Mouse (Mus musculus) heart, adult 18-20 months (tissue): ENCODE measurements around the gene Tmem151b. TPM values are rescaled to one million over a fixed set of nuclear protein-coding genes. Genes with fewer than 3 reads are reported as not detected.

Experiments
- DNase-seq, 2 experiments: peaks; one replicate each; pipeline ENCODE4 v3.0.0; 2021 to 2022; ENCODE audit warnings: mixed read lengths in 1 of 2
- total RNA-seq, 2 experiments: library from RNA; stranded (reverse); gene quantifications; 2 replicates each; pipeline ENCODE4 v1.2.3; 2021

Gene Tmem151b
- total RNA-seq, 2 experiments from 2014 or later, result 0.05 TPM; not detected in 1

- DNase-seq, result no peak
Measured at GRCm38 (mm10) chr17:45545278-45545961, 4.1 kb downstream of the Tmem151b start.

GRCm38 (mm10) chr17:45544873-45545277 is 4.6 kb downstream of the Tmem151b start:
- no peak for DNase-seq

GRCm38 (mm10) chr17:45544001-45544872 is 5.2 kb downstream of the Tmem151b start:
- no peak for DNase-seq

GRCm38 (mm10) chr17:45543115-45543514 is 6.4 kb downstream of the Tmem151b start:
- DNase-seq, result no peak

- no peak for DNase-seq
Measured at GRCm38 (mm10) chr17:45542705-45543104, 6.8 kb downstream of the Tmem151b start.

- DNase-seq, result no peak
Measured at GRCm38 (mm10) chr17:45542129-45542528, 7.3 kb downstream of the Tmem151b start.

GRCm38 (mm10) chr17:45539664-45540063 is 9.8 kb downstream of the Tmem151b start:
- no peak for DNase-seq

- DNase-seq, result no peak
Measured at GRCm38 (mm10) chr17:45538394-45538793, 11.1 kb downstream of the Tmem151b start.

GRCm38 (mm10) chr17:45536264-45536663 is 13.2 kb downstream of the Tmem151b start:
- DNase-seq, result no peak

- no peak for DNase-seq
Measured at GRCm38 (mm10) chr17:45532896-45533295, 16.6 kb downstream of the Tmem151b start.

GRCm38 (mm10) chr17:45530346-45530782 is 19.1 kb downstream of the Tmem151b start:
- no peak for DNase-seq

GRCm38 (mm10) chr17:45526571-45526970 is 22.9 kb downstream of the Tmem151b start:
- DNase-seq, result no peak

- DNase-seq, result no peak
Measured at GRCm38 (mm10) chr17:45524961-45525360, 24.5 kb downstream of the Tmem151b start.

- no peak for DNase-seq
Measured at GRCm38 (mm10) chr17:45523263-45523662, 26.2 kb downstream of the Tmem151b start, which contains the start of gene Tcte1. Tcte1 (plus strand) TSS chr17:45523434.

GRCm38 (mm10) chr17:45520136-45520535 is 29.3 kb downstream of the Tmem151b start:
- no peak for DNase-seq

GRCm38 (mm10) chr17:45518766-45519475 is 30.6 kb downstream of the Tmem151b start:
- no peak for DNase-seq

- no peak for DNase-seq
Measured at GRCm38 (mm10) chr17:45517549-45518215, 31.8 kb downstream of the Tmem151b start.

- no peak for DNase-seq
Measured at GRCm38 (mm10) chr17:45517135-45517534, 32.3 kb downstream of the Tmem151b start.

- DNase-seq, result peak; percentile 68 to 91
Measured at GRCm38 (mm10) chr17:45516488-45516887, 33.0 kb downstream of the Tmem151b start.

- no peak for DNase-seq
Measured at GRCm38 (mm10) chr17:45515806-45516205, 33.7 kb downstream of the Tmem151b start.

- no peak for DNase-seq
Measured at GRCm38 (mm10) chr17:45515204-45515726, 34.2 kb downstream of the Tmem151b start.

- no peak for DNase-seq
Measured at GRCm38 (mm10) chr17:45511757-45512156, 37.7 kb downstream of the Tmem151b start.
